Mouse (Mus musculus) ovary, adult 18-20 months (tissue): Measurements from ENCODE around the gene Olfr905.

Experiments
- DNase-seq: peaks from one replicate; pipeline ENCODE4 v3.0.0; 2022; ENCODE audit warnings: low spot score, mixed read lengths

The Olfr905 gene

GRCm38 (mm10) chr9:38470807-38471206 lies at the start of gene Olfr905:
Gene Olfr905, plus strand, starts transcription at chr9:38471107.
- no peak for DNase-seq

- no peak for DNase-seq
Measured at GRCm38 (mm10) chr9:38423801-38424200, 47.1 kb upstream of the Olfr905 start.

- no peak for DNase-seq
Measured at GRCm38 (mm10) chr9:38427026-38427425, 43.9 kb upstream of the Olfr905 start.

GRCm38 (mm10) chr9:38429155-38429554 lies 41.8 kb upstream of the Olfr905 start, which contains the start of gene Olfr901:
Gene Olfr901, plus strand, starts transcription at chr9:38429455.
- no peak for DNase-seq

GRCm38 (mm10) chr9:38447352-38447751 lies 23.6 kb upstream of the Olfr905 start, which contains the start of gene Olfr902:
Gene Olfr902, plus strand, starts transcription at chr9:38447652.
- no peak for DNase-seq

- DNase-seq = no peak
Measured at GRCm38 (mm10) chr9:38462844-38463243, 8.1 kb upstream of the Olfr905 start, which contains the start of gene Olfr904. Gene Olfr904, plus strand, starts transcription at chr9:38463144.

- DNase-seq = no peak
Measured at GRCm38 (mm10) chr9:38486785-38487184, 15.9 kb downstream of the Olfr905 start, which contains the start of gene Olfr906. Gene Olfr906, plus strand, starts transcription at chr9:38487085.

- DNase-seq = no peak
Measured at GRCm38 (mm10) chr9:38495501-38495900, 24.6 kb downstream of the Olfr905 start, which contains the start of gene Olfr907. Gene Olfr907, plus strand, starts transcription at chr9:38495801.

GRCm38 (mm10) chr9:38512353-38512752 lies 41.4 kb downstream of the Olfr905 start:
- DNase-seq = no peak

- no peak for DNase-seq
Measured at GRCm38 (mm10) chr9:38521280-38521679, 50.4 kb downstream of the Olfr905 start, which contains the start of gene Olfr911-ps1. Gene Olfr911-ps1, plus strand, starts transcription at chr9:38521580.
